Mouse (Mus musculus): ENCODE data around the gene Slc25a26. TPM values are rescaled to one million over a fixed set of nuclear protein-coding genes. Genes with fewer than 3 reads are reported as not detected.

Gene Slc25a26
- polyA plus RNA-seq, 1 experiment from 2014 or later = 8.1 TPM

DNA sequence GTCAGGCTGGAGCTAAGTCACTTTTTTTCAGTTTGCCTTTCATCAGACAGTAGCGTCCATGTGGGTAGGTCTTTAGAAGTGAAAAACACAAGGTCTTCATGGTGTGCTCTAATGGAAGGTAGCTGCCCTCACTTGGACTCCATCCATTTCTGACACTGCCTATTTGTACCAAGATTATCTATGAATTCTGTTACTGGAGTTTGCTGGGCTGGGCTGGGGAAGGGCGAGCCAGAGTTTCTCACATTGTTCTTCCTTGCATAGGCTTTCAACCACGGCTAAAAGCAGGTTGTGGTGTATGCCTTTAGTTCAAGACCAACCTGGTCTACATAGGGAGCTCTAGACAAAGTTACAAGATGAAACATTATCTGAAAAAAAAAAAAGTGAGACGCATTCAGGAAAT, 84.8 kb downstream of the Slc25a26 start:
- no peak for ATAC-seq (ENCODE audit: insufficient number of reproducible peaks, insufficient read depth, low FRiP score, low TSS enrichment, low read depth)
- Histone ChIP-seq H3K4me2 (no peak overlapping the region), H3K9ac (no peak overlapping the region), H3K9me3 (no peaks in the 10 kb centered on the region), H3K27ac (no peak overlapping the region), H3K36me3 (no peaks in the 10 kb centered on the region), H3K4me3 (no peak overlapping the region), H3K27me3 (no peaks in the 10 kb centered on the region), H3K4me1 (0 out of 2 replicates have a peak, but pooled peaks cover 3% of the 10 kb centered on the region)
- WGBS = 84% methylated on average over 4 of the region's 4 CpGs

- Histone ChIP-seq H3K9ac (no peak overlapping the region), H3K9me3 (no peaks in the 10 kb centered on the region), H3K27me3 (no peaks in the 10 kb centered on the region), H3K4me3 (no peak overlapping the region), H3K36me3 (no peaks in the 10 kb centered on the region), H3K27ac (no peak overlapping the region), H3K4me1 (peaks cover 15% of the 10 kb centered on the region), H3K4me2 (no peak overlapping the region)
- 84% methylated on average over 4 of the region's 4 CpGs for WGBS
- ATAC-seq (ENCODE audit: insufficient number of reproducible peaks, insufficient read depth, low FRiP score, low TSS enrichment, low read depth) = no peak
Measured at GRCm38 (mm10) chr6:94588365-94588764, 88.2 kb downstream of the Slc25a26 start.

- Histone ChIP-seq H3K9me3 (no peaks in the 10 kb centered on the region), H3K4me1 (peaks cover 32% of the 10 kb centered on the region), H3K27ac (no peak overlapping the region), H3K36me3 (no peaks in the 10 kb centered on the region), H3K4me3 (no peak overlapping the region), H3K27me3 (no peaks in the 10 kb centered on the region), H3K4me2 (0 out of 2 replicates have a peak overlapping the region, but pooled peaks have one; percentile 20), H3K9ac (no peak overlapping the region)
- 15% methylated on average over 8 of the region's 8 CpGs for WGBS
- ATAC-seq (ENCODE audit: insufficient number of reproducible peaks, insufficient read depth, low FRiP score, low TSS enrichment, low read depth) = no peak
Measured at GRCm38 (mm10) chr6:94592243-94592642, 92.1 kb downstream of the Slc25a26 start.

- no peaks in the 10 kb centered on the region for H3K36me3 ChIP-seq
- 21% methylated on average over 4 of the region's 4 CpGs for WGBS
- H3K9me3 ChIP-seq = no peaks in the 10 kb centered on the region
- peaks cover 33% of the 10 kb centered on the region for H3K4me1 ChIP-seq
- no peak for ATAC-seq (ENCODE audit: insufficient number of reproducible peaks, insufficient read depth, low FRiP score, low TSS enrichment, low read depth)
- no peak overlapping the region for H3K4me3 ChIP-seq
- H3K9ac ChIP-seq = no peak overlapping the region
- no peaks in the 10 kb centered on the region for H3K27me3 ChIP-seq
- H3K27ac ChIP-seq = 0 out of 2 replicates have a peak overlapping the region, but pooled peaks have one; percentile 55
- peak overlapping the region; percentile 20; the same call in 1 of the 2 replicates for H3K4me2 ChIP-seq
Measured at GRCm38 (mm10) chr6:94592710-94593109, 92.6 kb downstream of the Slc25a26 start.

- Histone ChIP-seq H3K4me2 (no peak overlapping the region), H3K4me3 (no peak overlapping the region), H3K9ac (no peak overlapping the region), H3K36me3 (no peaks in the 10 kb centered on the region), H3K4me1 (peaks cover 33% of the 10 kb centered on the region), H3K27ac (no peak overlapping the region), H3K9me3 (no peaks in the 10 kb centered on the region), H3K27me3 (no peaks in the 10 kb centered on the region)
- WGBS = 63% methylated on average over 6 of the region's 6 CpGs
- ATAC-seq (ENCODE audit: insufficient number of reproducible peaks, insufficient read depth, low FRiP score, low TSS enrichment, low read depth) = no peak
Measured at GRCm38 (mm10) chr6:94594096-94594665, 94.0 kb downstream of the Slc25a26 start.

DNA sequence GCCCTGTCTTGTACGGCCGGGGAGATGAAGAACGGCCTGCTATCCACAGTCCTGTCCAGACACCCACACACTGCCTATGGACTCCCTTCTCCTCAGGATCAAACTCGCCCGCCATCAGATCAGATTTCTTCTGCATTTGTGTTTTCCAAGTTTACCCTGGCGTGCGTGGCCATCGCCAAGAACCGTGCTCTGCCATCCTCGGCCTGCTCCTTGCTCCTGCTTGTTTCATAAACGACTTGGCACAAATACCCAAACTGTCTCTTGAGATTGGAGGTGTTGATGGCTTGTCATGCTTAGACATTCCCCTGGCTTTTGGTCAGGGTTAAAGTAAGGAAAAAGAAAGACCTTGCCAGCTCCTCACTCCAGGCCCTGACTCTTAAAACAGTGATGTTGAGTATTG, 94.6 kb downstream of the Slc25a26 start:
- H3K27me3 ChIP-seq = no peaks in the 10 kb centered on the region
- no peak for ATAC-seq (ENCODE audit: insufficient number of reproducible peaks, insufficient read depth, low FRiP score, low TSS enrichment, low read depth)
- no peaks in the 10 kb centered on the region for H3K36me3 ChIP-seq
- H3K27ac ChIP-seq = no peak overlapping the region
- no peak overlapping the region for H3K4me3 ChIP-seq
- 73% methylated on average over 11 of the region's 11 CpGs for WGBS
- H3K9me3 ChIP-seq = no peaks in the 10 kb centered on the region
- H3K9ac ChIP-seq = no peak overlapping the region
- no peak overlapping the region for H3K4me2 ChIP-seq
- H3K4me1 ChIP-seq = peaks cover 33% of the 10 kb centered on the region

DNA sequence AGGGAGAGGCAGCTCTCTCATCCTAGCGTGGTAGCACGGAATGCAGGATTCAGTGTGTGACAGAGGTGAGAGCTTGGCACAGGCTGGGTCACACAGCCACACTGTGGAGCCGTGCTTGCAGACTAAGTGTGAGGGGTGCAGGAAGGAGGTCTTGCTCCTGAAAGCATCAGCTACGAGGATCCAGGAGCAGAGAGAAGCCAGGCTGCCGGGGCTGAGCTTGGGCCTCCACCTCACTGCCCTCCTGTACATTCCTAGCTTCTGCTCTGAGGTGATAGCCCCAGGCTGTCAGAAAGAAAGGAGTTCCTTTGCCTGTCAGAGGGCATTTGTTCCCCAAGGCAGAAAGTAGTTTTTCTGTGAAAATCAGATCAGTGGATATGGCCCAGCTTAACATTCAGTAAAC, 95.1 kb downstream of the Slc25a26 start:
- H3K4me1 ChIP-seq = peaks cover 33% of the 10 kb centered on the region
- H3K4me3 ChIP-seq = no peak overlapping the region
- 0 out of 2 replicates have a peak, but pooled peaks cover 1% of the 10 kb centered on the region for H3K36me3 ChIP-seq
- 51% methylated on average over 5 of the region's 5 CpGs for WGBS
- no peak overlapping the region; the same call in 1 of the 2 replicates for H3K27ac ChIP-seq
- ATAC-seq (ENCODE audit: insufficient number of reproducible peaks, insufficient read depth, low FRiP score, low TSS enrichment, low read depth) = no peak
- no peaks in the 10 kb centered on the region for H3K27me3 ChIP-seq
- H3K9me3 ChIP-seq = no peaks in the 10 kb centered on the region
- no peak overlapping the region for H3K9ac ChIP-seq
- no peak overlapping the region for H3K4me2 ChIP-seq

GRCm38 (mm10) chr6:94596051-94596760, 96.1 kb downstream of the Slc25a26 start:
- no peak for ATAC-seq (ENCODE audit: insufficient number of reproducible peaks, insufficient read depth, low FRiP score, low TSS enrichment, low read depth)
- 87% methylated on average over 14 of the region's 14 CpGs for WGBS
- Histone ChIP-seq H3K4me2 (no peak overlapping the region), H3K9me3 (no peaks in the 10 kb centered on the region), H3K36me3 (0 out of 2 replicates have a peak, but pooled peaks cover 11% of the 10 kb centered on the region), H3K4me1 (peaks cover 33% of the 10 kb centered on the region), H3K9ac (no peak overlapping the region), H3K27ac (no peak overlapping the region), H3K27me3 (no peaks in the 10 kb centered on the region), H3K4me3 (no peak overlapping the region)

GRCm38 (mm10) chr6:94596761-94597485, 96.8 kb downstream of the Slc25a26 start:
- no peak overlapping the region for H3K4me2 ChIP-seq
- no peak overlapping the region for H3K4me3 ChIP-seq
- WGBS = 67% methylated on average over 10 of the region's 10 CpGs
- H3K9me3 ChIP-seq = no peaks in the 10 kb centered on the region
- ATAC-seq (ENCODE audit: insufficient number of reproducible peaks, insufficient read depth, low FRiP score, low TSS enrichment, low read depth) = no peak
- peaks cover 38% of the 10 kb centered on the region for H3K4me1 ChIP-seq
- no peak overlapping the region for H3K9ac ChIP-seq
- 0 out of 2 replicates have a peak, but pooled peaks cover 14% of the 10 kb centered on the region for H3K36me3 ChIP-seq
- no peak overlapping the region for H3K27ac ChIP-seq
- H3K27me3 ChIP-seq = peaks cover 2% of the 10 kb centered on the region; the same call in 1 of the 2 replicates

GRCm38 (mm10) chr6:94598421-94598820, 98.3 kb downstream of the Slc25a26 start:
- no peak for ATAC-seq (ENCODE audit: insufficient number of reproducible peaks, insufficient read depth, low FRiP score, low TSS enrichment, low read depth)
- peaks cover 26% of the 10 kb centered on the region for H3K4me1 ChIP-seq
- no peaks in the 10 kb centered on the region for H3K9me3 ChIP-seq
- peaks cover 5% of the 10 kb centered on the region; the same call in 1 of the 2 replicates for H3K27me3 ChIP-seq
- H3K4me2 ChIP-seq = no peak overlapping the region
- no peak overlapping the region for H3K27ac ChIP-seq
- H3K4me3 ChIP-seq = no peak overlapping the region
- H3K9ac ChIP-seq = no peak overlapping the region
- 74% methylated on average over 12 of the region's 12 CpGs for WGBS
- peaks cover 21% of the 10 kb centered on the region; the same call in 1 of the 2 replicates for H3K36me3 ChIP-seq

- peaks cover 5% of the 10 kb centered on the region; the same call in 1 of the 2 replicates for H3K27me3 ChIP-seq
- ATAC-seq (ENCODE audit: insufficient number of reproducible peaks, insufficient read depth, low FRiP score, low TSS enrichment, low read depth) = no peak
- WGBS = 91% methylated on average over 13 of the region's 13 CpGs
Measured at GRCm38 (mm10) chr6:94599016-94599415, 98.9 kb downstream of the Slc25a26 start.

More at GRCm38 (mm10) chr6:94599016-94599415, 98.9 kb downstream of the Slc25a26 start:
- peaks cover 29% of the 10 kb centered on the region for H3K4me1 ChIP-seq
- H3K4me3 ChIP-seq = no peak overlapping the region
- H3K27ac ChIP-seq = no peak overlapping the region
- H3K4me2 ChIP-seq = no peak overlapping the region
- H3K36me3 ChIP-seq = peaks cover 25% of the 10 kb centered on the region; the same call in 1 of the 2 replicates
- H3K9ac ChIP-seq = no peak overlapping the region
- H3K9me3 ChIP-seq = no peaks in the 10 kb centered on the region

Measured in embryonic facial prominence, embryonic 13.5 days (tissue).